Mouse (Mus musculus) kidney, adult 2 months (tissue): ENCODE measurements around the gene Atg2b. TPM values are rescaled to one million over a fixed set of nuclear protein-coding genes. Genes with fewer than 3 reads are reported as not detected.

Source experiments
- DNase-seq: peaks from one replicate; pipeline ENCODE4 v3.0.0; 2021
- H3K27ac ChIP-seq: fragments of 200-500 bp; 2 replicates; pipeline ENCODE4 v1.5.1; 2012; ENCODE audit warnings: low read depth, low read length, control low read depth, inconsistent platforms; ENCODE audit not compliant: insufficient read depth
- H3K27me3 ChIP-seq: fragments of 200-500 bp; replicated peaks from 2 replicates; pipeline ENCODE4 v1.6.1; 2012; ENCODE audit warnings: mild to moderate bottlenecking, moderate library complexity, low read length, inconsistent platforms; ENCODE audit not compliant: control insufficient read depth, insufficient read depth
- H3K36me3 ChIP-seq: fragments of 200-500 bp; 2 replicates; pipeline ENCODE4 v1.6.1; 2012; ENCODE audit warnings: mild to moderate bottlenecking, moderate library complexity, low read length, inconsistent platforms; ENCODE audit not compliant: control insufficient read depth, insufficient read depth
- H3K4me1 ChIP-seq: fragments of 200-500 bp; 2 replicates; pipeline ENCODE4 v1.6.1; 2011; ENCODE audit warnings: low read length; ENCODE audit not compliant: control insufficient read depth, insufficient read depth
- H3K4me3 ChIP-seq: fragments of 200-500 bp; 2 replicates; pipeline ENCODE4 v1.5.1; 2011; ENCODE audit warnings: mild to moderate bottlenecking, low read depth, low read length, control low read depth; ENCODE audit not compliant: insufficient read depth
- CTCF ChIP-seq: fragments of 200-500 bp; conservative IDR thresholded peaks from 2 replicates; pipeline ENCODE4 v1.5.1; 2011; ENCODE audit warnings: low read depth, mild to moderate bottlenecking, control low read depth, low read length, moderate library complexity, mixed read lengths; ENCODE audit not compliant: insufficient read depth, insufficient read length
- POLR2A ChIP-seq: fragments of 200-500 bp; IDR thresholded peaks from one replicate; pipeline ENCODE4 v1.6.1; 2011; ENCODE audit warnings: low read depth, low read length, control low read depth
- WGBS: fragments of 180-500 bp; shearing (Covaris S2); methylation state at CpG from one replicate; pipeline ENCODE4 v1.1.7; 2018; 5-methylcytosine and 5-hydroxymethylcytosine counted together
- polyA plus RNA-seq: library from polyadenylated mRNA; depleted of rRNA; stranded (reverse); fragments of >200 nt; gene quantifications from 2 replicates; pipeline ENCODE4 v1.2.3, GENCODE M21; 2012; rRNA removed

Gene Atg2b
- polyA plus RNA-seq, 1 experiment: 16.5 TPM

DNA sequence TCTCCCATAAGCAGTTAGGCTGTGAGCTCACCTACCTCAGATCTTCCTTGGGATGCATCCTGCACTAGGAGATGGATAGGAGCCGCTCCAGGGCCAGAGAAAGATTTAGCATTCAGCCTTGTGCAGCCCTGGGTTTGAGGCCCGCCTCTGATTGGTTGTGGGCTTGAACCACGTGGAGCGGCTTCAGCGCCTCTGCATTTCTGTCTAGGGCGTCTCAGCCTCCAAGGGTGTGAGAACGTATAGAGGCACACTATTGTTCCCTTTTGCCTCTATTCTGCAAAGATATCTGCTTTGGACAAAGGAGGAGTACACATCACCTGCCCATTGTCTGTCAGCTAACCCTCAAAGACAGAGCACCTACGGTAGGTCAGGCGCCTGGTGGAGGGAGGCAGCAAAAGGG lies 102.5 kb downstream of the Atg2b start:
- Histone ChIP-seq H3K36me3 (no peaks in the 10 kb centered on the region), H3K27ac (no peak overlapping the region), H3K4me3 (no peak overlapping the region), H3K27me3 (no peaks in the 10 kb centered on the region), H3K4me1 (no peaks in the 10 kb centered on the region)
- TF ChIP-seq CTCF (no peak), POLR2A (no peak)
- WGBS: 79% methylated on average over 9 of the region's 9 CpGs
- no peak for DNase-seq

DNA sequence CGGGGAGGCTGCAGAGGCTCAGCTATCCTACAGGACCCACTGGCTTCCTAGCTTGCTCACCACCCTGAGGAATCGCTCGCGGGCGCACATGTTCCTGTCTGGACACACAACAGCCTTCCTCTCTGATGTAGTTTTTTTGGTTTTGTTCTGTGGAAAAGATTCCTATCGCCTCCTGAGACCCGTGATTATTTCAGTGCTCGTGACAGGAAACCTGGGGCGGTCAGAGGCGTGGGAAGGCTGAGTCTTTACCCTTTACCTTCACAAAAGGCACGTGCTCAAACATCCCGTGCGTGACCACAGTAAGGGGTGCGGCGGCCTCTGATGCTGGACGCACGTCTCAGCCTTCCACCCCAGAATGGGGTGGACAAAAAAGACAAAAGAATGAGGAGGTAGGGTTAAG lies 104.5 kb downstream of the Atg2b start:
- Histone ChIP-seq H3K27me3 (no peaks in the 10 kb centered on the region), H3K27ac (no peak overlapping the region), H3K4me1 (no peaks in the 10 kb centered on the region), H3K36me3 (no peaks in the 10 kb centered on the region), H3K4me3 (no peak overlapping the region)
- WGBS: 68% methylated on average over 17 of the region's 17 CpGs
- DNase-seq: peak; percentile 8
- TF ChIP-seq CTCF (no peak), POLR2A (no peak)

DNA sequence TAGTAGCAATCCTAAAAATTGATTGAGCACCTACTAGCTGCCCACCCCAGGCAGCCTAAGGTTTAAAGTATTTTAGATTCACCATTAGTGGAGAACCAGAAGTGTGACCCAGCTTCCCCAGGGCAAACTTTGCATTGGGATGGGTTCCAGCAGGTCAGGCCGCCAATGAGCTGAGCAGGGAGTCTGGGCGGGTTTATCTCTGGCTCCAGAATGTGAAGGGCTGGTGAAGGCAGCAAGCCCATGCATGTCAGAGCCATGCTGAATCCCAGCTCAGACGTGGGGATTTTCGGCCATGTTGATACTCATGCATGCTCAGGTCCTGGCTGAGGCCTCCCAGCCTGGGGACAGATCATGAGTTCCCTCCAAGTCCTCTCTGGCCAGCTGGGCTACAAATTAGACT lies 110.7 kb downstream of the Atg2b start:
- WGBS: 96% methylated on average over 4 of the region's 4 CpGs
- no peaks in the 10 kb centered on the region for H3K4me1 ChIP-seq
- no peak overlapping the region for H3K4me3 ChIP-seq
- DNase-seq: no peak
- no peak overlapping the region for H3K27ac ChIP-seq
- H3K36me3 ChIP-seq: no peaks in the 10 kb centered on the region
- no peaks in the 10 kb centered on the region for H3K27me3 ChIP-seq
- no peak for TF ChIP-seq POLR2A
- no peak for TF ChIP-seq CTCF

DNA sequence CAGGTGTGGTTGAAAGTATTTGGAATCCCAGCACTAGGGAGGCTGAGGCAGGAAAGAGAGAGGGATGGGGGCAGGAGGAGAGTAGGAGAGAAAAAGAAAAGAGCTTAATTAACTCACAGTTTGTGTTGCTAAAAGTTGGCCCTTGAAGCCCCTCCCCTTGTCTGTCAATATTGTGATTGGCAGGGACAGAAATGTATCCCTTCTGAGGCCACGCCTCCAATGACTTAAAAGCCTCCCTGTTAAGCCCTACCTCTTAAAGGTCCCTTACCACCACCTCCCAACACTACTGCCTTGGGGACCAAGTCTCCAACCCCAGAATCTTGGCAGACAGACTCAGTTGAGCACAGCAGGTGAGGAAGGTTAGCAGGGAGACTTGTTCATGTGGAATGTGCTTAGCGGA lies 112.4 kb downstream of the Atg2b start:
- no peak overlapping the region for H3K4me3 ChIP-seq
- no peaks in the 10 kb centered on the region for H3K36me3 ChIP-seq
- WGBS: 86% methylated on average over 2 of the region's 2 CpGs
- no peak for DNase-seq
- H3K27me3 ChIP-seq: no peaks in the 10 kb centered on the region
- no peak for TF ChIP-seq CTCF
- TF ChIP-seq POLR2A: no peak
- no peak overlapping the region for H3K27ac ChIP-seq
- H3K4me1 ChIP-seq: no peaks in the 10 kb centered on the region

DNA sequence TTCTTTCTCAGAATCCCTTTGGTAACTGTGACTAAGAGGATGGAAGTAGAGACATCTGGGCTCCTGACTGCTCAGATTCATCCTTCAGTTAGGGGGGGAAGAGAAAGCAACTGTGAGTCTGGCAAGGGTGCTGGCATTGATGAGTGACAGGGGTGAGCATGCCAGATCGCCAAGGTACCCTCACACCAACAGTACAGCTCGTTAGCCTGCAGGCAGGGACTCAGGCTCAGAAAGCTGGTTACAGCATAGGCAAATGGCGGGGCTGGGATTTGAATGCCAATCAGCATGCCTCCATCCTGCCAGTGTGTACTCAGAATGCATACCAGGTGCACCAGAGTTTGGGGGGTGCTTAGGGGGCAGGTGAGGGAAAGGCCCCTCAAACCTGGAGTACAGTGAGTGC lies 113.1 kb downstream of the Atg2b start:
- no peak for DNase-seq
- H3K36me3 ChIP-seq: no peaks in the 10 kb centered on the region
- no peaks in the 10 kb centered on the region for H3K27me3 ChIP-seq
- H3K27ac ChIP-seq: no peak overlapping the region
- H3K4me1 ChIP-seq: no peaks in the 10 kb centered on the region
- H3K4me3 ChIP-seq: no peak overlapping the region
- TF ChIP-seq POLR2A (no peak), CTCF (no peak)
- 84% methylated on average over 3 of the region's 3 CpGs for WGBS

Other genes with a start within 250 kb of the Atg2b start
- 3.5 and 3.7 TPM in 2 replicates for gene D430019H16Rik, start 231.4 kb downstream of the Atg2b start, polyA plus RNA-seq
- gene Bdkrb2, start 122.0 kb downstream of the Atg2b start, polyA plus RNA-seq: 0.54 and 0.64 TPM in 2 replicates
- 0.15 TPM in 1 of 2 replicates, not detected in the other for gene Bdkrb1, start 82.1 kb downstream of the Atg2b start, polyA plus RNA-seq
- 6.6 and 9.0 TPM in 2 replicates for gene Gskip, start 382 bp downstream of the Atg2b start, polyA plus RNA-seq
- gene Ak7, start 20.8 kb upstream of the Atg2b start, polyA plus RNA-seq: 0.86 and 0.94 TPM in 2 replicates
- gene Papola, start 99.5 kb upstream of the Atg2b start, polyA plus RNA-seq: 51.4 and 57.7 TPM in 2 replicates